Mouse (Mus musculus) fat pad, adult 2 months (tissue): ENCODE results near the gene Nrd1.

Experiments
- DNase-seq: peaks from one replicate; pipeline ENCODE4 v3.0.0-alpha.2; 2011; ENCODE audit warnings: low read depth, low spot score; ENCODE audit errors: extremely low read depth

The Nrd1 gene

GRCm38 (mm10) chr4:109091241-109091777, 90.9 kb downstream of the Nrd1 start:
- no peak for DNase-seq

DNA sequence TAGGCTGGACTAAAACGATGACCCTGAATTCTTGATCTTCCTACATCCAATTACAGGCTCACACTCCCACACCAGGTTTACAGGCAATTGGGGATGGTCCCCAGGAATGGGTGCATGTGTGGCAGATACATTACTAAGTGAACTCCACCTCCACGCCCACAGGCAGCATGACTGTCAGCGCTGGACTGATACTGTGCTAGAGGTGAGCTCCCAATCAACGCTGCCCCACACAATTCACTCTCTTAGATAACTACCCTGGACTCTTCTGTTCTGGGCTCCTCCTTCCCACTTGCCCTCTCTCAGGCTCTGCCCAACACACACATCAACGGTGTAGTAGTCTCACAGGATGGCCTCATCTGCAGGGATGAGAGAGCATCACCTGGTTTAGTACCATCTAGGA, 91.9 kb downstream of the Nrd1 start:
- DNase-seq = no peak

- DNase-seq = no peak
Measured at GRCm38 (mm10) chr4:109094269-109094668, 93.8 kb downstream of the Nrd1 start.

GRCm38 (mm10) chr4:109098861-109099260, 98.4 kb downstream of the Nrd1 start:
- DNase-seq = no peak

DNA sequence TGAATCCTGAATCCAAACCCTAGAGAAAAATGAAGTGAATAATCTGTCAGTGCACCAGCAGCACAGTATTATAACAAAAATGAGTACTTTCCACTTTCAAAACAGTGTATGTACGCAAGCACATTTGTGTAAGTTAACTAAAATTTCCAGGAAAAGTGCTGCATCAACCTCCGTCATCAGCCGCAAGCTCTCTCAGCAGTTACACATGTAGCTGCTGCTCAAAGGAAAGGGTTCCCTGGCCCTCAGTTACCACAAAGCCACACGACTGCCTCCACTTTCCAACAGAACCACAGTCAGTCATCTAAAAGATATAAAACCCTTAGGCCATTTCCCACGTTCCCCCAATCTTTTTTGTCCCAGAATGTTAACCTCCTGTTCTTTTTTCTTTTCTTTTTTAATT, 102.1 kb downstream of the Nrd1 start:
- DNase-seq = no peak

DNA sequence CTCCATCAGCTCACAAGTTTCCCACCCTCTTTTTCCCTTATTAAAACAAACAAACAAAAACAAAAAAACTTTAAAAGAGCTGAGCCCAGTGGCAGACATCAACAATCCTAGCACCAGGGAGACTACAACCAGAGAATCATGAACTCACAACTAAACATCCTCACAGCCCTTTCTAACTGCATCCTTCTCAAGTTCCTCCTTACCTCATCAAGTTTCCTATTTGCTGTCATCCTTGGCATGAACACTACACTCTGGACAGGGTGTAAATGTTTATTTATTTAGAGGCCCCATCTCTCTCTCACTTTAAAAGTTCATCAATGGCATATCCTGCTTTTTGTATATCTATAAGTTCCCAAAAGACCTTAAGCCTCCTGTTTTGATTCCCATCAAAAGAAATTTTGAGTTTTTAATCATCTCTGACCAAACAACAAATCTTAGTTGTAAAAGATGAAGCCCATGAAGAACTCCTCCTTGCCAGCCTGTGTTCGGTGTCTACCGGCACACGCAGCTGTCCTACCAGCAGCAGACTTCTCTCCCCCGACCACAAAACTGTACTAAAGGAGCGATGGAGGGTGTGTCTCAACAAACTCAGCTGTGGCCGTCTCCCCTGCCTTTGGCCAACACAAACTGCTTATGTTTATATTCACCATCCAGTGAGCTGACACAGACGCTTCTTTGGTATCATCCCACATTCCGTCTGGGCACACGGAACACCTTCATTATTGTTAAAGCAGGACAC, 102.9 kb downstream of the Nrd1 start:
- DNase-seq = no peak

DNA sequence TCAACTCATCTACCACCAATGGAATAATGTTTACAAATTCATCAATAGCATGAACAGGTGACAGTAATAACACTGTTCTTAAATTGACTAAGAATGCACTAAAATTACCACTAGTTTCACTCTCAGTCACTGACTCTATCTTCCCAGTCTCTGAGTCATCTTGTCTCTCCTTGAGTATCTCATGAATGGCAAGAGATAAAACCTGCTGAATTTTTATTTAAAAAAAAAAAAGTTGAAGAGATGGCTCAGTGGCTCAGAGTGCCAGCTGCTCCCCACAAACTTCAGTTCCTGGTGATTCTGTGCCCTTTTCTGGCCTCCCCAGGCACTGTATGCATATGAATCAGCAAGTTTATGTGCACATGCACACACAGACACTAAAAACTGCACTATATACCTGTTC, 104.8 kb downstream of the Nrd1 start:
- DNase-seq = no peak

DNA sequence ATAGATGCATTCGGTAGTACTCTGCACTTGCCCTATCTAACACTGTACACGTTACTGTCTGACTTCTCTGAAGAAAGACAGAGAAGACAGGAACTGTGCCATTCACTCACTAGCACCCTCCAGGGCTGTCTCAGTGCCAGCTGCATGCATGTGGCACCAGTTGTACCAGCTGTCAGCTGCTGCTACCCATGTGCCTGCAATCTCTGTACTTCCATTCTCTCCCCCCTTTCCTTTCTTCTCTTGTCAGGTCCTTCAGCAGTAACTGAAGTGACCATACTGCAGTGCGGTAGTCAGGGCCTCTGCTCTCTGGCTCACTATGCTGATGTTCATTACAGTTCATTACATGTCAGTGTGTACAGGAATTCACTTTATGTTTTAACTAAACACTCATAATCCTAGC, 105.6 kb downstream of the Nrd1 start:
- no peak for DNase-seq

DNA sequence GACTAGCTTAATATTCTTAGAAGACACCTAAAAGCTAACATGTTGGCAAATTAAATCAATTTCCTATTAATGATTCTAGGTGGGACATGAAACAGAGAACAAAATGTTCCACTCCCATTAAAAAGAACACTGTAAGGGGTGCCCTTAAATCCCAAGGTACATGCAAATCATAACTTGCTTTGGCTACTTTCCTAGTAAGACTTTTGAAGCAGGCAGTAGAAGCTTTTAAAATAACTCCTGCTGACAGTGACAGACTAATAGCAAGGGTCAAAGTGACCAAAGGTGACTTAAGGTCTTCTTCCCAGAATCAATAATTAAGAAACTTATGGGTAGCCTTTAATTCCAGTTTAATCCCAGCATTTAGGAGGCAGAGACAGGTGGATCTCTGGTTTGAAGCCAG, 106.1 kb downstream of the Nrd1 start:
- DNase-seq = no peak

DNA sequence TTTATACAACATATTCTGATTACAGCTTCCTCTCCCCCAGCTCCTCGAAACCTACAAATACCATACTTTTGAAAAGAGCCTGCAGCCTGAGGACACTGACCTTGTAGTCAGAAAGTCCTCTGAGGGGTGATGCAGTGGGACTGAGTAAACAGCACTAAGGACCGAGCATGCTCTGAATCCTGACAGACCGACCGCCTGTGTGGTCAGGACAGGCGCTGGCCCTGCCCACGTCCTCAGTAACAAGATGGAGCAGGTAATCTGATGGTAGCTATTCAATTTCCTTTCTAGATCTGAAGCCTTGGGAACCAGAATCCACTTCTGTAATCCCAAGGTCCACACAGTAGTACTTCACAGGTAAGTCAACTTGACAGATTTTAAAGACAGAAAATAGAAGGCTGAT, 108.6 kb downstream of the Nrd1 start:
- no peak for DNase-seq

GRCm38 (mm10) chr4:109109686-109110085, 109.2 kb downstream of the Nrd1 start:
- DNase-seq = no peak

- no peak for DNase-seq
Measured at GRCm38 (mm10) chr4:109110978-109111377, 110.5 kb downstream of the Nrd1 start.
